Mouse (Mus musculus) kidney, adult 2 months (tissue): ENCODE measurements around the gene Kat7. TPM values are rescaled to one million over a fixed set of nuclear protein-coding genes. Genes with fewer than 3 reads are reported as not detected.
A peak's percentile ranks its signal among the peaks of the same experiment; 100 is the strongest.

ENCODE experiments used
- DNase-seq: peaks from one replicate; pipeline ENCODE4 v3.0.0; 2021
- H3K27ac ChIP-seq: fragments of 200-500 bp; 2 replicates; pipeline ENCODE4 v1.5.1; 2012; ENCODE audit warnings: low read depth, low read length, control low read depth, inconsistent platforms; ENCODE audit not compliant: insufficient read depth
- H3K27me3 ChIP-seq: fragments of 200-500 bp; replicated peaks from 2 replicates; pipeline ENCODE4 v1.6.1; 2012; ENCODE audit warnings: mild to moderate bottlenecking, moderate library complexity, low read length, inconsistent platforms; ENCODE audit not compliant: control insufficient read depth, insufficient read depth
- H3K36me3 ChIP-seq: fragments of 200-500 bp; 2 replicates; pipeline ENCODE4 v1.6.1; 2012; ENCODE audit warnings: mild to moderate bottlenecking, moderate library complexity, low read length, inconsistent platforms; ENCODE audit not compliant: control insufficient read depth, insufficient read depth
- H3K4me1 ChIP-seq: fragments of 200-500 bp; 2 replicates; pipeline ENCODE4 v1.6.1; 2011; ENCODE audit warnings: low read length; ENCODE audit not compliant: control insufficient read depth, insufficient read depth
- H3K4me3 ChIP-seq: fragments of 200-500 bp; 2 replicates; pipeline ENCODE4 v1.5.1; 2011; ENCODE audit warnings: mild to moderate bottlenecking, low read depth, low read length, control low read depth; ENCODE audit not compliant: insufficient read depth
- CTCF ChIP-seq: fragments of 200-500 bp; conservative IDR thresholded peaks from 2 replicates; pipeline ENCODE4 v1.5.1; 2011; ENCODE audit warnings: low read depth, mild to moderate bottlenecking, control low read depth, low read length, moderate library complexity, mixed read lengths; ENCODE audit not compliant: insufficient read depth, insufficient read length
- POLR2A ChIP-seq: fragments of 200-500 bp; IDR thresholded peaks from one replicate; pipeline ENCODE4 v1.6.1; 2011; ENCODE audit warnings: low read depth, low read length, control low read depth
- WGBS: fragments of 180-500 bp; shearing (Covaris S2); methylation state at CpG from one replicate; pipeline ENCODE4 v1.1.7; 2018; 5-methylcytosine and 5-hydroxymethylcytosine counted together
- polyA plus RNA-seq: library from polyadenylated mRNA; depleted of rRNA; stranded (reverse); fragments of >200 nt; gene quantifications from 2 replicates; pipeline ENCODE4 v1.2.3, GENCODE M21; 2012

The Kat7 gene
- polyA plus RNA-seq, 1 experiment, result 30.0 TPM

DNA sequence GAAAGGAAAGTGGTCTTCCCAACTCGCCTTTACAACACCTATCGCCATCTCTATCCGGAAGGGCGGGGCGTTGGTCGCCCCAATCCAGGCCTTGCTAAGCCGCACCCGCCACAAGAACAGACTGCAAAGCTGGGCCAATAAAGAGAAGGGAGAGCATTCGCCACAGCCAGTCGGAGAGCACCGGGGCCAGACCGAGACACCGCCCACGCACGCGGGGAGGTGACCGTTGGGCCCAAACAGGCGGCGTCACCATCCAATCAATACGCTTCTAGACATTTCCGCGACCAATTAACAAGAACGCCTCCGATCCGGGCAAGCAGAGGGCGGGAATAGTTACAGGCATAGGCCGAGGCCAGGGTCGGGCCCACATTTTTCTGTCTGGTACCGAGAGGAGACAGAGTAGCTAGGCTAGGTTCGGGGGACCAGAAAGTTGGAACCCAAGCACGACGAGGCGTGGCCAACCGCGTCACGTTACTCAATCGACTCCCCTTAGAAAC lies 488 bp downstream of the Kat7 start:
- Histone ChIP-seq H3K4me1 (peaks cover 6% of the 10 kb centered on the region; the same call in 1 of the 2 replicates), H3K27ac (peak overlapping the region; percentile 94), H3K27me3 (no peaks in the 10 kb centered on the region), H3K36me3 (no peaks in the 10 kb centered on the region), H3K4me3 (peak overlapping the region; percentile 85)
- TF ChIP-seq POLR2A (peak; percentile 56), CTCF (no peak)
- under 1% methylated on average over 37 of the region's 37 CpGs for WGBS
- peak; percentile 99 for DNase-seq

- peak; percentile 61 for DNase-seq
- peaks cover 6% of the 10 kb centered on the region; the same call in 1 of the 2 replicates for H3K4me1 ChIP-seq
- 40% methylated on average over 8 of the region's 8 CpGs for WGBS
- H3K27me3 ChIP-seq, result no peaks in the 10 kb centered on the region
- H3K36me3 ChIP-seq, result no peaks in the 10 kb centered on the region
- no peak overlapping the region for H3K4me3 ChIP-seq
- no peak overlapping the region for H3K27ac ChIP-seq
- no peak for TF ChIP-seq CTCF
- no peak for TF ChIP-seq POLR2A
Measured at GRCm38 (mm10) chr11:95307526-95307925, 2.5 kb downstream of the Kat7 start.

GRCm38 (mm10) chr11:95305600-95305999 lies 4.4 kb downstream of the Kat7 start:
- Histone ChIP-seq H3K4me1 (peaks cover 6% of the 10 kb centered on the region; the same call in 1 of the 2 replicates), H3K36me3 (no peaks in the 10 kb centered on the region), H3K27me3 (no peaks in the 10 kb centered on the region), H3K27ac (no peak overlapping the region), H3K4me3 (no peak overlapping the region)
- 0 out of 2 replicates have a peak, but pooled peaks have one; percentile 24 for TF ChIP-seq CTCF
- TF ChIP-seq POLR2A, result no peak
- no peak for DNase-seq
- 97% methylated on average over 7 of the region's 7 CpGs for WGBS

DNA sequence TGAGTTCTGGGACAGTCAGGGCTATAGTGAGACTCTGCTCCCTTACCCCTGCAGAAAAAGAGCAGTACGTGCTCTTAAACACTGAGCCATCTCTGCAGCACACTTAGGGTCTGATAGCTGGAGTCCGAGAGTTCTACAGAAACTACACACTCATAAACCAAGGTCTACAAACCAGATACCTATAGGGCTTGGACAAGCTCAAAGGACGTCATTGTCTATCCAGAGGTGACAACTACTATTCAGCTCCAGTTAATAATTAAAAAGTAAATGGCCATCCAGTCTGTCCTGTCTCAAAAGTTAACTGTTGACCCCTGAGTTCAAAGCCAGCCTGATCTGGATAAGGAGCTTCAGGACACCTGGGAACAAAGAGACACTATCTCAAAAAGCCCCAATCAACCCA lies 8.3 kb downstream of the Kat7 start:
- H3K27me3 ChIP-seq, result no peaks in the 10 kb centered on the region
- H3K27ac ChIP-seq, result no peak overlapping the region
- no peak overlapping the region for H3K4me3 ChIP-seq
- DNase-seq, result peak; percentile 28
- WGBS, result 64% methylated on average over 3 of the region's 3 CpGs
- peaks cover 6% of the 10 kb centered on the region for H3K36me3 ChIP-seq
- no peaks in the 10 kb centered on the region for H3K4me1 ChIP-seq
- TF ChIP-seq CTCF, result no peak
- TF ChIP-seq POLR2A, result no peak

- TF ChIP-seq POLR2A (no peak), CTCF (no peak)
- no peaks in the 10 kb centered on the region for H3K27me3 ChIP-seq
- H3K27ac ChIP-seq, result no peak overlapping the region
- H3K4me1 ChIP-seq, result no peaks in the 10 kb centered on the region
- peaks cover 8% of the 10 kb centered on the region for H3K36me3 ChIP-seq
- WGBS, result 80% methylated on average over 12 of the region's 12 CpGs
- H3K4me3 ChIP-seq, result no peak overlapping the region
- DNase-seq, result no peak
Measured at GRCm38 (mm10) chr11:95299886-95300285, 10.2 kb downstream of the Kat7 start.

DNA sequence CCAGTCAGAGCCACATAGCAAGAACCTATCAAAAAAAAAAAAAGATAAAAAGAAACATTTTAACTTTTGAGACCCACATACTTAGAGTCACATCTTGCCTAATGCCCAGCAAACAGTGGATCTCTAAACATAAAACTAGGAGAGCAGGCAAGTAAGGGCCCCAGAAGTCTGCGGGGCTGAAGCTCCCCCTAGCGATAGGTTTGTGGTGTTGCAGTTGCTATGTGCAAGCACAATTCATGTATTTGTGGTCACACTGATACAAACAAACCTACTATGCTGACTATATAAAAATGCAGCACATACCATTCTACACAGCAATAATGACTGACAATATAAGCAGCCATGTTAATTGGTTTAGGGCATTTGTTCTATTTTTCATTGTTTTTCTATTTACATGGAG lies 11.9 kb downstream of the Kat7 start:
- no peaks in the 10 kb centered on the region for H3K27me3 ChIP-seq
- H3K36me3 ChIP-seq, result peaks cover 13% of the 10 kb centered on the region
- peak; percentile 29 for DNase-seq
- WGBS, result 14% methylated on average over 2 of the region's 2 CpGs
- H3K4me3 ChIP-seq, result no peak overlapping the region
- no peaks in the 10 kb centered on the region for H3K4me1 ChIP-seq
- peak; percentile 88 for TF ChIP-seq CTCF
- TF ChIP-seq POLR2A, result no peak
- H3K27ac ChIP-seq, result no peak overlapping the region

DNA sequence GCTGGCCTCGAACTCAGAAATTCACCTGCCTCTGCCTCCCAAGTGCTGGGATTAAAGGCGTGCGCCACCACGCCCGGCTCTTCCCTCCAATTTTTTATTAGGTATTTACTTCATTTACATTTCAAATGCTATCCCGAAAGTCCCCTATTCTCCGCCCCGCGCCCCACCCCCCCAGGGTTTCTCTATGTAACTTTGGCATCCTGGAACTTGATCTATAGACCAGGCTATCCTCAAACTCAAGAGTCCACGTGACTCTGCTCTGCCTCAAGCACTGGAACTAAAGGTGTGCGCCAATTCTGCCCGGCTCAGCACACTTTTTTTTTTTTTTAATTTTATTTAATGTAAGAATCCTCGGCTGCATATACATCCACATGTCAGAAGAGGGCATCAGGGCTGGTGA lies 14.3 kb downstream of the Kat7 start:
- WGBS, result 92% methylated on average over 13 of the region's 13 CpGs
- Histone ChIP-seq H3K27ac (no peak overlapping the region), H3K4me3 (no peak overlapping the region), H3K4me1 (no peaks in the 10 kb centered on the region), H3K27me3 (no peaks in the 10 kb centered on the region), H3K36me3 (peaks cover 13% of the 10 kb centered on the region)
- no peak for TF ChIP-seq POLR2A
- no peak for TF ChIP-seq CTCF
- DNase-seq, result no peak
